Mouse (Mus musculus) right cerebral cortex, postnatal 14 days (tissue): ENCODE measurements around the gene Depdc5.
A peak's percentile ranks its signal among the peaks of the same experiment; 100 is the strongest.
"Not testable (repeated sequence)": the region's sequence is repeated elsewhere in the genome, so short reads cannot be mapped to it uniquely, and the experiment has no call there.

Source experiments
- DNase-seq: peaks from one replicate; pipeline ENCODE4 v3.0.0; 2022

The Depdc5 gene

DNA sequence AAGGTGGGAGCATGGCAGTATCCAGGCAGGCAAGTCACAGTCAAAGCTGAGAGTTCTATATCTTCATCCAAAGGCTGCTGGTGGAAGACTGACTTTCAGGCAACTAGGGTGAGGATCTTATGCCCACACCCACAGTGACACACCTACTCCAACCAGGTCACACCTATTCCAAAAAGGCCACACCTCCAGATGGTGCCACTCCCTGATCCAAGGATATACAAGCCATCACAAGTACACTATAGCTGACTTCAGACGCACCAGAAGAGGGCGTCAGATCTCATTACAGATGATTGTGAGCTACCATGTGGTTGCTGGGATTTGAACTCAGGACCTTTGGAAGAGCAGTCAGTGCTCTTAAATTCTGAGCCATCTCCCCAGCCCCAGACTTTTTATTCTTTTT, 55.8 kb downstream of the Depdc5 start:
- DNase-seq: not testable (repeated sequence)

DNA sequence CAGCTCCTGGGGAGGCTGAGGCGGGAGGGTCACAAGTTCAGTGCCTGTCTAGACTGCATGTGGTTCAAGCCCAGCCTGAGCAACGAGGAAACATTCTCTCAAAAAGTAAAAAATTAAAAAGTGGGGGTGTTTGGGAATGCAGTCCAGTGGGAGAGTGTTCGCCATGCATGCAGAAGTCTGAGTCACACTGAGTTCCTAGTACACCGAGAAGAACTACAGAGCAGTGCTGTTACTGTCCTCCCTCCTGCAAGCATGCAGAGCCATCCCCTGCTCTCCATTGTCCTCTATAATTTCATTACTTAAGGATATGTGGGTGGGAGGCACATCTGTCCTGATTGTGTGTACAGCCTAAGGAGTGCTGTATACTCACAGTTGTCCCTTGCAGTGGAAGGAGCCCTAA, 59.4 kb downstream of the Depdc5 start:
- DNase-seq: no peak

DNA sequence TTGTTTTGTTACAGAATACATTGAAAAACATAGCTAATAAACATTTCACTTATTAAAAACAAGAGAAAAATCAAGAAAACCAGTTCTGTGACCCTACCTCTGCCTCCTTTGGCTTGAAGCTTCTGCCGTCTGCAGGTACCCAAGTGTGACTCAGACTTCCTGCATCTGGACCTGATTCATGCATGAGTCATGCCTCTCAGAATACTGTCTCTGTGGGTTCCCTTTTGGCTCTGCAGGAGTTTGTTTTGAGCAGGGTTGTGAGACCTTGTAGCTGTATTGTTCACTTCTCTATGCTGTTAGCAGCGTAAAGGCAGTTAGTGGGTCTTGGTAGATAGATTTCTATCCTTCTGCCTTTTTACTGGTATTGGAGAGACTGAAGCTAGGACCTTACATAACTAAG, 67.3 kb downstream of the Depdc5 start:
- no peak for DNase-seq

- DNase-seq: no peak
Measured at GRCm38 (mm10) chr5:32934654-32935053, 71.2 kb downstream of the Depdc5 start.

- DNase-seq: no peak
Measured at GRCm38 (mm10) chr5:32940586-32940985, 77.1 kb downstream of the Depdc5 start.

GRCm38 (mm10) chr5:32941209-32941924, 77.9 kb downstream of the Depdc5 start:
- DNase-seq: no peak

DNA sequence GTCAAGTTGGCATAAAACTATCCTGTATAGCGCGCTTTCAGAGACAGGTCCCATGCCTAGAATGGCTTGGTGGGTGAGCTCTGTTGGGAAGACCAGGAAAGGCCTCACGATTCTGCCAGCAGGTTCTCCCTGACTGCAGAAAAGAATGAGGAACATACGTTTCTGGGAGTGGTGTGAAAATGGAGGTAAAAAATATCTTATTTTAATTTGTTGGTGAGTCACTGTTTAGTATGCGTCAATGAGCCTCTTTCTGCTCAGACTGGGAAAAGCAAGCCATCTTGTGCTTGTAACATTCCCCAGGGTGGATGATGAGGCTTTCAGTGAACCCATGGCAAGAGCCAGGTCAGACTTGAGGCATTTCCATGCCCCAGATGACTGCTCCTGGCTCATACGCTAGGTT, 86.6 kb downstream of the Depdc5 start:
- no peak for DNase-seq

DNA sequence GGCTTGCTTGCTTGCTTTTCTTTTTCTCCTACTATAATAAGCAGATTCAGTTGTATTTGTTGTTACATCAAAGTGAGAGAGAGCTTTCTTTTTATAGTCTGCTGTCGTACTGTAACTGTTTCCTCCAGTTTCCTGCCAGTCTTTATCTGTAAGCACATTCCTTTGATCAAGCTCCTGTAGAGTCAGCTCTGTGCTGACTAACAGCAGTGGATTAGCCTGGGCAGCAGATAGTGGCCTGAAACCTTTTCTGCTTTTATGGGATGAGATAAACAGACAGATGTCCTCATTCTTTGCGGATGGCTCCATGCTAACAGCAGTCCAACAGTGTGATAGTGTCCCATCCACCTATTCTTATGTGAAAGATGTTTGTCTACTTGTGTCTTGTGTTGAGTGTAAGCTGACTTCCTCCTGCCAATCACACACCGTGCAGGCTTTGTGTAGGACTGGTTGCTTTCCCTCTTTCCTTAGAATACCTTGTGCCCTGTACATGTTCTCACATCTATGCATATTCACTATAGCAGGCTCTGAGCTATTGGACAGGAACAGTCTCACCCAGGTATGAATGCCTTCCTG, 87.3 kb downstream of the Depdc5 start:
- no peak for DNase-seq

DNA sequence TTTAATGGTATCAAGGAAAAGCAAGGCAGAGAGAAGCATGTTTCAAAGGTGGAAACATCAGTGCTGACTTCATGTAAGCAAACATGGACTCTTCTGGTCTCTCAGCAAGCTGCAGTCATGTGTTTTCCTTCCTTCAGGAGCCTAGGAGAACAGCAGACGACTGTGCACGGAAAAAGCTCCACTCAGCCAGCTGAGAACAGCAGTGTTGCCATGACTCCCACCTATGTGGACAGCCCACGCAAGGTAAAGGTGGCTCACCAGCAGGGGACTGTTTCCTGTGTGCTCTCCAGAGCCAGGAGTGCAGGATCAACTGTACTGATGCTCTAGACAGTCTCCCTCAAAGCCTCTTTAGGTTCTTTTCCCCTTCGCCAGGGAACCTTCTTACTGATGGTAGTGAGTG, 92.2 kb downstream of the Depdc5 start:
- no peak for DNase-seq

DNA sequence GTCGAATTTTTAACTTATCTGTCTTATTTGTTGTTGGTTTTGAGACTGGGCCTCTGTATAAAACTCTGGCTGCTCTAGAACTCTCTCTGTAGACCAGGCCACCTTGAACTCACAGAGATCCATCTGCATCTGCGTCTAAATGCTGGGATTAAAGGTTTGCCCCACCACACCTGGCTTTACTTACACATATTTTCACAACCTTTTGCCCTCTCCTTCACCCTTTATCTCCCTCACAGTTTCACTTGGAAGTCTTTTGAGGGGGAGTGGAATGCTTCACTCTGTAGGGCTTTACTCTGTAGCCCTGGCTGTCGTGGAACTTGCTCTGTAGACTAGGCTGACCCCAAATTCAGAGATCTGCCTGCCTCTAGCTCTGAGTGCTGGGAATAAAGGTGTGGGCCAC, 98.1 kb downstream of the Depdc5 start:
- DNase-seq: no peak

- no peak for DNase-seq
Measured at GRCm38 (mm10) chr5:32962581-32962980, 99.1 kb downstream of the Depdc5 start.

DNA sequence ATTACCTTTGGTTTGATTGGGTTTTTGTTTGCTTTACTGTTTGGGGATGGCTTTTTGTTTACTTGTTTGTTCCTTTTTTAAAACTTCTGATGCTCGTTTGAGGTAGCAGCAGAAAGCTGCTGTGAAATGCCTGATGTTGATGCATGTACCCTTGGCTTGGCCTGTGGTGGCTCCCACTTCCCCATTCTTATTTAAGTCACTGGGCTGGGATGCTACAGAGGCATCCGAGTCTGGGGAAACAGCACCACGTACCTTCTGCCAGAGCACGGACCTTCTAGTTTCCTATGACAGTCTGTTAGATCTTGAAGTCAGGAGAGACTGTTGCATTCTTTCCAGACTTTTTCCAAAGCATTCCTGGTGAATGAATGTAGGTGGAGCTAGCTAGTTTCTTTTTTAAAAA, 113.0 kb downstream of the Depdc5 start:
- no peak for DNase-seq

DNA sequence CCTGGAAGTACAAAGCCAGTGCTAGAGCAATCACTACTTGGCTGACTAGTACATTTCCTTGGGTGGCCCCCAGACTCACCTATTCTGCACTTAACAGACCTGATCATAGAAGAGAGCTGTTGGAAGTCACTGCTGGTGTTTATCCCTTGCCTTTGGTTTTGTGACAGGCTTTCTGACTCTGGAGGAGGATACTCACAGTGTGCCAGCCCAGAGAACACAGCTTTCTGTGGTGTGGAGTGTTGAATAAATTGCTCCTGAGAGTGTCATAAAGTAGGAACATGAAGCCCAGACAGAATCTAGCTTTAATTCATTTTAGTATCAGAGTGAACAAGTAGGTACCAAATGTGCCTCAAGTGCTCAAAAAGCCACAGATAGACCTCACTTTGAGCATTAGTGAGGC, 113.7 kb downstream of the Depdc5 start:
- DNase-seq: no peak

GRCm38 (mm10) chr5:32985379-32985778, 121.9 kb downstream of the Depdc5 start:
- DNase-seq: no peak

DNA sequence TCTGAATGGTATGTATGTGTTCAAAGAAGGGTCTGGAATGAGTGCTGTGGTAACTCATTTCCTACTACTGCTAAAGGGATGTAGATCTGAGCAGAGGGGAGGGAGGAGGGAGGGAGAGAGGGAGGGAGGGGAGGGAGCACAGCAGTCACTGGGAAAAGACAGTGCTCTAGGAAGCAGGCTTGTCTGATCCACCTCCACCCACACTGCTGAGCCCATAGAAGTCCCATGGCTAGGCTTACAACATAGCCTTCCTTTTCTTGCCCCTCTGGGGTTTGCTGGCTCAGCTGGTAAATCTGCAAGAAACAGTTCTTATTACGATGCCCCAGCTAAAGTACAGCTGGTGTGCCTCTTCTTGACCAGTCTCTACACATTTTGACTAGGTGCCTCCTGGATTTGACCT, 124.4 kb downstream of the Depdc5 start:
- DNase-seq: no peak

DNA sequence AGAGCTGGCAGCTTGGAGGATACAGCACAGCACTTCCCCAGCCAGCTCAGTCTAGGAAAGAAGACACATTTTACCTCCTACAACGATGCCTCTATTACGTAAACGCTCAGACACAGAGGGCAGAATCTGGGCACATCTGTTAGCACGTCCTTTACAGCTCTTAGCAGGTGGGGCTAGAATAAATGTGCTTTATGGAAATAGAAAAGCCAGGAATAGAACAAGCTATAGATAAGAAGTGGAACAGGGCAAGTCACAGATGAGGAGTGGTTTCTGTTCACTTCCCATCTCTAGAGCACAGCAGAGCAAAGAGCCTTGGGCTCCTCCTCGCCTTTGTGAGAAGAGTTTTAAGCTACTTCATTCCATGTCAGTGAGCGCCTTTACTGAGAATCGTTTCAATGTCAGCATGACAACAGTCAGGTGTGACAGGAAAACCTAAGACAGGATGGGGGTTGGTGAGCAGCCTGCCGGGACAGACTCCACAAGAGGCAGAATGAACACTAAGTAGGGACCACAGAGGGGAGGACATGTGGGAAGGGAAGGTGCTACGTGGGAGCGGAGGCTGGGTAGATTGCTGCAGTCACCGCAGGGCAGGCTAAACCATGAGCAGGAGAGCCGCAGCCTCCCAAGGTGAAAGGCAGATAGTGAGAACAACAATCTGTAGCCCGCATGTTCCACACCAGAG, 126.6 kb downstream of the Depdc5 start:
- no peak for DNase-seq

DNA sequence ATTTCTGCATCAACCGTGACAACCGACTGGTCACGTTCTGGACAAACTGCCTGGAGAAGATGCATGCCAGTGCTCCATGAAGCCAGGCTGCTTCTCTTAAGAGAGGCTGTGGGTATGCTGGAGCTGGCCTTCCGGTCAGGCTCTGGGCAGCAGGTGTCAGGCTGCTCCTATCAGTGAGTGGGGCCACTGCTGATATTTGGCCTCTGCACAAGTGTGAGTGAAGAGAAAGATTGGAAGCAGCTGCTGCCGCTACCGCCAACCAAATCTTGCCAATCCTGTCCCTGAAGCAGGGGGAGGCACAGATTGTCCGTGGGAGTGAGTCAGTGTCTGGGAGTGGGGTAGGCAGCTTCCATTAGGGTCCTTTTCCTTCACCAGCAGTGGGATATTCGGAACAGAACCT, 127.7 kb downstream of the Depdc5 start:
- DNase-seq: peak; percentile 29

- DNase-seq: no peak
Measured at GRCm38 (mm10) chr5:32994471-32994870, 131.0 kb downstream of the Depdc5 start.

DNA sequence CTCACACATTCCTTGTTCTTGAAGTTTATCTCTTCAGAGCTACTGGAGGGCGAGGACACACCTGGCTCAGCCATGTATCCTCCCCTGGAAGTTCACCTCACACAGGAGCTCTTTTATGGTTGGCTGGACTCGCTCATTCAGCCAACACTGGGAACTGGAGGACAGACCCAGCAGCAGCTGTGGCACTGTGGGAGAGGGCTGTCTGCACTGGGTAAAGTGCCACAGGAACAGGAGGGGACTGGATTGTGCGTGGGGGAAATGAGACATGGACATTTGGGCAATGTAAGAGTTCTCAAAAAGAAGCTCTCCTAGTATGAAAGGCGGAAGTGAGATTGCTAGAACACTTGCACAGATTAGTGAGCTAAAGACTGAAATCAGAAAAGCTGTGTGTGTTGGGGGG, 132.3 kb downstream of the Depdc5 start:
- no peak for DNase-seq

GRCm38 (mm10) chr5:32996560-32996959, 133.1 kb downstream of the Depdc5 start:
- DNase-seq: no peak

DNA sequence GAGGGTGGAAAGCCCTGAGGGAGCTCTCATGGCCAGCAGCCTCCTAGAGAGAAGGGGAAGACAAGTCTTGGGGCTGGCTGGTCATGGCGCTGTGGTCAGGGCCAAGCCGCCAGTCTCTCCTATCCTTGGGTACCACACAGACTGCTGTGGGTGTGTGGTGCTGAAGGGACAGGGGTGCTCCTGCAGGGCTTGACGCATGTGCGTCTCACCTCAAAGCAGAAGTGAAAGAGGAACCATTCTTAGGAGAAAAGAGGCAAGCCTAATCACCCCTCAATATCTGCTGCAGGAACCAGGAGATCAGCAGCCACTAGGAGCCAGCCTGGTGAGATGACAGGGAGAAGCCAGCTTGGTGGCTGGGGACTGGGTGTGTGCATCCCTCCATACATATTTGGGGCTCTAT, 134.2 kb downstream of the Depdc5 start:
- DNase-seq: no peak

DNA sequence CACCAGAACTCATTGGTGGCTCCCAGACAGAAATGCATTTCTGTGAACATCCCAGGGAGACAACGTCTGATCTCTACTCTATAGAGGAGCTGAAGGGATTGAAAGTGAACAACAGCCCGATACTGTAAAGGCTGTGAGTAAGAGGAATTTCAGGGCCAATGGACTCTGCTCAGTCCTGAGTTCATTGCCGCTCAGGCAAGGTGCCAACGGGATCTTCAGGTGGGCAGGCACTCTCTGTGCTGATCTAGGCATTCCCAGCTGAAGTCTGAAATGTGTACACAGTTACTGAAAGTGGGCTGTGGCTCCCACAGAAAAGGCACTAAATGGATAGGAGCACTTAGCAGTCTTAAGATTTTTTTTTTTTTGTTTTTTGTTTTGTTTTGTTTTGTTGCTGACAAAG, 135.3 kb downstream of the Depdc5 start:
- no peak for DNase-seq

GRCm38 (mm10) chr5:33001111-33001510, 137.6 kb downstream of the Depdc5 start:
- DNase-seq: peak; percentile 67

GRCm38 (mm10) chr5:33002781-33003180, 139.3 kb downstream of the Depdc5 start:
- no peak for DNase-seq

GRCm38 (mm10) chr5:33003500-33003899, 140.0 kb downstream of the Depdc5 start:
- no peak for DNase-seq
